Mouse (Mus musculus): Measurements from ENCODE around the gene Pcif1. TPM values are rescaled to one million over a fixed set of nuclear protein-coding genes. Genes with fewer than 3 reads are reported as not detected.
"Not testable (repeated sequence)": the region's sequence is repeated elsewhere in the genome, so short reads cannot be mapped to it uniquely, and the experiment has no call there.

The Pcif1 gene
- polyA plus RNA-seq, 1 experiment from 2014 or later, result 53.4 TPM

DNA sequence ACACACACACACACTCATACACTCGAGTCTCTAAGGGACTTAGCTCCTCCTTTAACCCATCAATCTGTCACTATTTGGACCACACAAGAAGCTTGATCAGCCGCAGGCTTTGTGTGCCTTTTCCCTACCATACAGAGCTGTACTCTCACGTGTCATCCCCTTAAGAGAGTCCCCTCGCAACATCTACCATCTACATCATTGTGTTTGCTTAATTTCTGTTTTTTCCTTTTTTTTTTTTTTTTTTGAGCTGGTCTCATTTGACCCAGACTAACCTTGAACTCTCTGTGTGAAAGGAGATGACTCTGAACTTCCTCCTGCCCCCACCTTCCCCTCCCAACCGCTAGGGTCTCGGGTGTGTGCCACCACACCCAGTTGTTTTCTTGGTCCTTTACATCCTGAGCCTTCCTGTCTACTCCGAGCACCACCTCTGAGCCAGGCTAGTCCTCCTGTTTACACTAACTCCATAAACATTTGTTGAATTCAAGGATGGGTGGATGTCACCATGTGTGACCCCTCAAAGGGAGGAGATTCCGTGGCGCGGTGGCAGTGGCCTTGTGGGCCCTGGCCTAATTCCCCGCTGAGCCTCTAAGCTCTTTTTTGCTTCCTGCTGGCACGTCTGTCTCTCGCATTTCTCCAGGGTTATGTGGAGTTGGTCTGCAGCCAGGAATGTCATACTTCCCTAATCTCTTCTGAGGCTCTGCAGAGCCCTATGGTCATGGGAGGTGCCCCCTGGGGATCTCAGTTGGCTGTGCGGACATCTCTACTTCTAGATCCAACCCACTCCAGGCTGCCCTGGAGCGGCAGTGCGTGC, 12.2 kb upstream of the Pcif1 start:
- no peaks in the 10 kb centered on the region for H3K27me3 ChIP-seq
- 16% methylated on average over 16 of the region's 16 CpGs for WGBS
- peak; percentile 94 for ATAC-seq (replicated peaks; ENCODE audit: insufficient number of reproducible peaks, insufficient read depth, low FRiP score, low read depth)
- peak overlapping the region; percentile 14 for H3K4me2 ChIP-seq
- H3K9ac ChIP-seq, result 0 out of 2 replicates have a peak overlapping the region, but pooled peaks have one; percentile 25
- no peak overlapping the region for H3K4me3 ChIP-seq
- H3K4me1 ChIP-seq (replicated peaks), result peaks cover 22% of the 10 kb centered on the region
- H3K9me3 ChIP-seq (replicated peaks), result no peaks in the 10 kb centered on the region
- no peaks in the 10 kb centered on the region for H3K36me3 ChIP-seq
- peak overlapping the region; percentile 95 for H3K27ac ChIP-seq

DNA sequence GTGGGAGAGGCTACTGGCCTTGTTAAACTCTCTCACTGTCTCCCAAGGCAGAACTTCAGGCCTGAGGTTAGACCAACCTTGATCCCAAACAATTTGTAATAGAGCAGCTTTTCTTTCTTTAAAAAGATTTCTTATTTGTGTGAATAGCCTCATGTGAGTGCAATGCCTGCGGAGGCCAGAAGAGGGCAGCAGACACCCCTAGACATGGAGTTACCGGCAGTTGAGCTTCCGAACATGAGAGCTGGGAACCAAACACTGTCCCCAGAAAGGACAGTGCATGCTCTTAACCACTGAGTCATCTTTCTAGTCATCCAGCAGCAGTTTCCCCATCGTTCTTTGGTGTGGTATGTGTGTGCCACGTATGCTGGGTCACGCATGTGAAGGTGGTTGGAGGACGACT, 11.5 kb upstream of the Pcif1 start:
- no peak overlapping the region for H3K4me2 ChIP-seq

DNA sequence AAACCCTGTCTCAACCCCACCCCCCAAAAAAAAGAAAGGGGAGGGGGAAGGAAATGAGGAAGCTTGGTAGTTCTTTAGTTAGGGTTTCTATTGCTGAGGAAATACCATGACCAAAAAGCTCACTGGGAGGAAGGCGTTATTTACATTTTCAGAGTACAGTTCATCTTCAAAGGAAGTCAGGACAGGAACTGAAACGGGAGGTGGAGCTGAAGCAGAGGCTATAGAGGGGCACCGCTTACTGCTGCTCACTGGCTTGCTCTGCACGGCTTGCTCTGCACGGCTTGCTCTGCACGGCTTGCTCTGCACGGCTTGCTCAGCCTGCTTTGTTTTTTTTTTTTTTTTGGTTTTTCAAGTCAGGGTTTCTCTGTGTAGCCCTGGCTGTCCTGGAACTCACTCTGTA, 10.6 kb upstream of the Pcif1 start:
- H3K4me2 ChIP-seq, result no peak overlapping the region
- WGBS, result 71% methylated on average over 7 of the region's 7 CpGs
- H3K27ac ChIP-seq, result 0 out of 2 replicates have a peak overlapping the region, but pooled peaks have one; percentile 95

More for the DNA sequence above, 11.5 kb upstream of the Pcif1 start:
- H3K4me3 ChIP-seq, result no peak overlapping the region
- no peak for ATAC-seq (replicated peaks; ENCODE audit: insufficient number of reproducible peaks, insufficient read depth, low FRiP score, low read depth)
- H3K36me3 ChIP-seq, result no peaks in the 10 kb centered on the region
- H3K27me3 ChIP-seq, result no peaks in the 10 kb centered on the region
- peaks cover 16% of the 10 kb centered on the region for H3K4me1 ChIP-seq (replicated peaks)
- H3K9me3 ChIP-seq (replicated peaks), result no peaks in the 10 kb centered on the region
- peak overlapping the region; percentile 95 for H3K27ac ChIP-seq
- WGBS, result 89% methylated on average over 7 of the region's 7 CpGs
- no peak overlapping the region for H3K9ac ChIP-seq

DNA sequence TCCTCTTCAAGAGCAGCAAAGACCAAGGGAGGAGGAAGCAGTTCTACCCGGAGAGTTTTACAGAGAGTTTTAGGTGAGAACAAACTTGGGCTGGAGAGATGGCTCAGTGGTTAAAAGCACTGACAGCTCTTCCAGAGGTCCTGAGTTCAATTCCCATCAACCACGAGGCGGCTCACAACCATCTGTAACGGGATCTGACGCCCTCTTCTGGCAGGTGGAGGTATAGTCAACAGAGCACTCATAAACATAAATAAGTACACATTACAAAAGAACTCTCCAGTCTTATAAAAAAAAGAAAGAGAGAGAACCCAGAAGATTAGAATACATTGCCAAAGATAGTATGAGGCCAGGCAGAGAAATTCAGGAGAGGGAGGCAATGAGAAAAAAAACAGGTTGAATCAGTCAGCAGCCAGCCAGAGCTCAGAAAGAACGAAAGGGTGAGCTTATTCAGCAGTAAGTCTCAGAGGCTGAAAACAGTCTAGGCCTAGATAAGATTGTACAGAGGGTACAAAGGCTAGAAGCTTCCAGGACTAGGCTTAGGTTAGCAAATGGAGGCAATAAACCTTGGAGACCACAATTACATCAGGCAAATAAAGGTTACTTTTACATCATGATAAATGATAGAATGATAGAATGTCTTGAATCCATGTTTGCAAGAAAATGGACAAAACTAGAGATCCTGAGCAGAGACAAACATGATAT, 7.4 kb upstream of the Pcif1 start:
- H3K4me2 ChIP-seq, result no peak overlapping the region
- no peak overlapping the region for H3K4me3 ChIP-seq
- no peaks in the 10 kb centered on the region for H3K36me3 ChIP-seq
- no peaks in the 10 kb centered on the region for H3K9me3 ChIP-seq (replicated peaks)
- 47% methylated on average over 6 of the region's 6 CpGs for WGBS
- H3K9ac ChIP-seq, result no peak overlapping the region
- H3K4me1 ChIP-seq (replicated peaks), result peaks cover 25% of the 10 kb centered on the region
- H3K27me3 ChIP-seq, result no peaks in the 10 kb centered on the region
- ATAC-seq (replicated peaks; ENCODE audit: insufficient number of reproducible peaks, insufficient read depth, low FRiP score, low read depth), result no peak
- H3K27ac ChIP-seq, result no peak overlapping the region

More for the DNA sequence above, 10.6 kb upstream of the Pcif1 start:
- Histone ChIP-seq H3K4me3 (no peak overlapping the region), H3K9me3 (replicated peaks) (no peaks in the 10 kb centered on the region), H3K36me3 (no peaks in the 10 kb centered on the region), H3K9ac (no peak overlapping the region), H3K27me3 (no peaks in the 10 kb centered on the region), H3K4me1 (replicated peaks) (peaks cover 15% of the 10 kb centered on the region)
- no peak for ATAC-seq (replicated peaks; ENCODE audit: insufficient number of reproducible peaks, insufficient read depth, low FRiP score, low read depth)

DNA sequence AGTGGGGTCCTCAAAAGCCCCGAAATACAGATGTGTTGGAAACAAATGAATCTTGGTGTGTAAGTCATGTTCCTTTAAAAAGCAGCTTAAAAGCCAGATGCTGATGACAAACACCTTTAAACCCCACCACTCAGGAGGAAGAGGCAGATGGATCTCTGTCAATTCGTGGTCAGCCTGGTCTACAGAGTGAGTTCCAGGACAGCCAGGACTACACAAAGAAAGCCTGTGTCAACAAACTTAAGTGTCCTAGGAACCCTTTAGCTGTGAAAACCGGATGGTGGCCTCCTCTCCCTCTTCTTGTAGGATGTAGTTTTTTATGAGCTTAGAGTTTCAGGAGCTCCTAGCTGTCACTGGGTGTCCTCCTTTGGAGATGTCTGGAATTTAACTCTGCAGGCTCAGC, 5.5 kb upstream of the Pcif1 start:
- H3K4me1 ChIP-seq (replicated peaks), result peaks cover 29% of the 10 kb centered on the region
- no peak overlapping the region for H3K4me2 ChIP-seq
- H3K4me3 ChIP-seq, result no peak overlapping the region
- ATAC-seq (replicated peaks; ENCODE audit: insufficient number of reproducible peaks, insufficient read depth, low FRiP score, low read depth), result no peak
- 51% methylated on average over 3 of the region's 3 CpGs for WGBS
- peak overlapping the region; percentile 87 for H3K27ac ChIP-seq
- H3K36me3 ChIP-seq, result 0 out of 2 replicates have a peak, but pooled peaks cover 3% of the 10 kb centered on the region
- no peaks in the 10 kb centered on the region for H3K27me3 ChIP-seq
- H3K9me3 ChIP-seq (replicated peaks), result no peaks in the 10 kb centered on the region
- no peak overlapping the region for H3K9ac ChIP-seq

DNA sequence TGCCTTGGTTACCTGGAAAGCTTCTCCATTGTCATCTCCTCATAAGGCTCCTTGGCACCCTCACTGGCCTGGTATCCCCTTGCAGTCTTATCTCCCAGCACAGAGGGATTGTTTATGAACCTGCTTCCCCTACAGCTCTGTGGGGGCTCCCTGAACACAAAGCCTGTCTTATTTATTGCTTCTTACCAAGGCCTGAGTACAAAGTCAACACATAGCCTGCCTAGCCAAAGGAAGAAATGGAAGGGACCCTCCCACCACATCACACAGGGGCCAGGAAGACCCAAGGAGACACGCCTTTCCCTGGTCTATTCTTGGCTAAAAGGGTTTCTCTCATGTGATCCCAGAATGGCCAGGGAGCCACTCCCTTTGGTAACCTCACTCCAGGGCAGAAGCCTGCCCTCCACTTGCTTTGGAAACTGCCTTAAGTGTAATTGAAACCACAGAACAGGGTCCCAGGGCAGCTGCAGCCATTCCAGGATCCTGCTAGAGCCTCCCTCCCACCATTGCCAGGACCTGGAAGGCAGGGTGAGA, 4.8 kb upstream of the Pcif1 start:
- peak; percentile 25; the same call in 1 of the 2 replicates for ATAC-seq (replicated peaks; ENCODE audit: insufficient number of reproducible peaks, insufficient read depth, low FRiP score, low read depth)
- Histone ChIP-seq H3K9ac (peak overlapping the region; percentile 28; the same call in 1 of the 2 replicates), H3K27ac (peak overlapping the region; percentile 87), H3K9me3 (replicated peaks) (no peaks in the 10 kb centered on the region), H3K36me3 (0 out of 2 replicates have a peak, but pooled peaks cover 3% of the 10 kb centered on the region), H3K4me3 (no peak overlapping the region), H3K4me2 (no peak overlapping the region), H3K4me1 (replicated peaks) (peaks cover 29% of the 10 kb centered on the region), H3K27me3 (no peaks in the 10 kb centered on the region)
- WGBS, result 9% methylated on average over 1 of the region's 1 CpGs

DNA sequence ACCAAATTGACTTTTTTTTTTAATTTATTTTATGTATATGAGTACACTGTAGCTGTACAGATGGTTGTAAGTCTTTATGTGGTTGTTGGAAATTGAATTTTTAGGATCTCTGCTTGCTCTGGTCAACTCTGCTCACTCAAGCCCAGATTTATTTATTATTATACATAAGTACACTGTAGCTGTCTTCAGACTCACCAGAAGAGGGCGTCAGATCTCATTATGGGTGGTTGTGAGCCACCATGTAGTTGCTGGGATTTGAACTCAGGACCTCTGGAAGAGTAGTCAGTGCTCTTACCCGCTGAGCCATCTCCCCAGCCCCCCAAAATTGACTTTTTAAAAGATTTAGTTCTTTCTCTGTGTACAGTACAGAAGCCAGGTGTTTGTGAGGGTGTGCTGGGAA, 3.5 kb upstream of the Pcif1 start:
- not testable (repeated sequence) for H3K27ac ChIP-seq; H3K4me2 ChIP-seq; ATAC-seq (replicated peaks; ENCODE audit: insufficient number of reproducible peaks, insufficient read depth, low FRiP score, low read depth); H3K36me3 ChIP-seq; H3K9ac ChIP-seq; H3K27me3 ChIP-seq; H3K9me3 ChIP-seq (replicated peaks); H3K4me3 ChIP-seq
- WGBS, result 42% methylated on average over 2 of the region's 2 CpGs
- peaks cover 35% of the 10 kb centered on the region for H3K4me1 ChIP-seq (replicated peaks)

DNA sequence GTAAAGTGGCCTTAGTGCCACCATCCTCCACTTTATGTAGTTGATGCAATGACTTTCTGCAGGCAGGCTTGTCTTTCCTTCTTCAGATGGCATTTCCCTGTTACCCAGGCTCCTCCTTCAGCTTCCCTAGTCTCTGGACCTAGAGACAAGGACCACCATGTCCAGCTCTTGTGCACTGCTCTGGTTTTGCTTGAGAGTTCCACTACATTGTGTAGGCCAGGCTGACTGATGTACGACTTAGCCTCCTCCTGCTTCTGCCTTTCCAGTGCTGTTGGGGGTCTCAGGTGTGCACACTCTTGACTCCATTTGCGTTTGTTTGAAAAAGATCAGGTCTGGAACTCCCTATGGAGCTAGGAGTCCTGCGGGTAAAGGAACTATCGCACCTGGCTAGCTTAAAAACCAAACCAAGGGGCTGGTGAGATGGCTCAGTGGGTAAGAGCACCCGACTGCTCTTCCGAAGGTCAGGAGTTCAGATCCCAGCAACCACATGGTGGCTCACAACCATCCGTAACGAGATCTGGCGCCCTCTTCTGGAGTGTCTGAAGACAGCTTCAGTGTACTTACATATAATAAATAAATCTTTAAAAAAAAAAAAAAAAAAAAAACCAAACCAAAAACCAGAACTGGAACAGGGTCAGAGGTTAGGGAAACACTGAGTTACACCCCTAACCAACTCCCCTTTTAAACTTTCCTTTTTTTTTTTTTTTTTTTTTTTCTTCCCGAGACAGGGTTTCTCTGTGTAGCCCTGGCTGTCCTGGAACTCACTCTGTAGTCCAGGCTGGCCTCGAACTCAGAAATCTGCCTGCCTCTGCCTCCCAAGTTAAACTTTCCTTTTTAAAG, 1.5 kb upstream of the Pcif1 start:
- not testable (repeated sequence) for H3K36me3 ChIP-seq; ATAC-seq (replicated peaks; ENCODE audit: insufficient number of reproducible peaks, insufficient read depth, low FRiP score, low read depth); H3K27me3 ChIP-seq; H3K9ac ChIP-seq; H3K9me3 ChIP-seq (replicated peaks)
- Histone ChIP-seq H3K4me3 (peak overlapping the region; percentile 96), H3K4me2 (peak overlapping the region; percentile 81), H3K4me1 (replicated peaks) (peaks cover 40% of the 10 kb centered on the region), H3K27ac (peak overlapping the region; percentile 100)
- WGBS, result 71% methylated on average over 11 of the region's 11 CpGs

DNA sequence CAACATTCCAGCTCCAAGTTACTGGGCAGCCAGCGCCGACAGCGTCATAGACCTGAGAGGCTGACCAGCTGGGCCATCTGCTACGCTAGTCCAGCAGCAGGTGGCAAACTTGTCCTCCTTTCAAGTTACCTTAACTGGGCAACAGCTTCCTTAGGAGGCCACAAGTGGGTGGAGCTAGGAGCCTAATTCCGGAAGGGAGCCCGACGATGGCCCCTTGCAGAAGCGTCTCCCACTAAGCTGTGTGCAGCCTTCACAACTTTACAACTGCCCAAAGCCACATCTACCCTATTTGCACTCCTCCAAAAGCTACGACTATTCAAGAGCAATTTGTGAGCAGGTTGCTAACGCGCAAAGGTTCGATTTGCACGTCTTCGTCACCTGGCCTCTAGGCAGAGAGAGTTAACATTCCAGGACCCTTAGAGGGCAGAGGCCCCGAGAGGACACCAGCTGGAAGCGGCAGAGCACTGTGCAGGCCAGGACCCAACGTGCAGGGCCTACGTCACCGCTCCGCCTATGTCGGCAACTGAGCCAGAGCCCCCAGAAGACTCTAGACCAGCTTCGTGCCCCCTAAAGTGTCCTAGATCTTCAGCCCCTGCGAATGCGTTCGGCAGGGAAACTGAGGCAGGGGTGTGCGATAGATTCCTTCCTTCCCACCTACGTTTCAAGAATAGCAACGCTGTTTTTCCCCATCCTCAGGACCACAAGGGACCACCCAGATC, 436 bp upstream of the Pcif1 start:
- WGBS, result 1% methylated on average over 28 of the region's 28 CpGs
- ATAC-seq (replicated peaks; ENCODE audit: insufficient number of reproducible peaks, insufficient read depth, low FRiP score, low read depth), result peak; percentile 59
- Histone ChIP-seq H3K27me3 (no peaks in the 10 kb centered on the region), H3K36me3 (peaks cover 7% of the 10 kb centered on the region; the same call in 1 of the 2 replicates), H3K4me1 (replicated peaks) (peaks cover 40% of the 10 kb centered on the region), H3K4me2 (peak overlapping the region; percentile 81), H3K4me3 (peak overlapping the region; percentile 96), H3K27ac (peak overlapping the region; percentile 100), H3K9ac (peak overlapping the region; percentile 100), H3K9me3 (replicated peaks) (no peaks in the 10 kb centered on the region)

DNA sequence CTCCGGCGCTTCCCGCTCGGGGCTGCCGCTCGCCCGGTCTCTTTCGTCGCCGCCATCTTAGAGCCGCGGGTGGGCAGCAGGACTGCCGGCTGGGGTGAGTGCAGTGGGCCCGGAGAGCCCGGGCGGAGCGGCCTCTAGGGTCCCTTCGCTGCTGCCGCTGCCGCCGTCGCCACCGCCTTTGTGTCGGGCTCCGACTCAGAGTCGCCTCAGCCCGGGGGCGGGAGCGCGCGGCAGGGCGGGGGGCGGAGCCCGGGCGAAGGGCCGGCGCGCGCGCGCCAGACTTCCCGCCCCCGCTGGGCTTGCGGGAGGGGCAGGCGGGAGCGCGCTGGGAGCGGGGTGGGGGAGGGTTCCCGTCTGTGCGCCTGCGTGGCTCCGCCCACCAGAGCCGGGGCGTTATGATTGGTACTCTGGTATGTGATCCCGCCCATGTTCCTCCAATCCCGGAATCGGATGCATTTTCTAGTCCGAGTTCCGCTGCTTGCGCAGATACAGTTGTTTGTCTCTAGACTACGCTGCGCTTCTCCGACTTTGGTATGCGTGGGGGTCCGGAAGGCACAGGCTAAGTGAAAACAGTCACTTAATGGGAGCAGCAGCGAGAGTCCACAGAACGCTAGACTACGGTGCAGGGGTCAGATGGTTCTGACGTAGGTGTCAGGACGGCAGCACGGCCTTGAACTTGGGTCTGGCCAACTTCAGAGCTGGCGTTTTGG, 619 bp downstream of the Pcif1 start:
- peak; percentile 87 for ATAC-seq (replicated peaks; ENCODE audit: insufficient number of reproducible peaks, insufficient read depth, low FRiP score, low read depth)
- peak overlapping the region; percentile 96 for H3K4me3 ChIP-seq

More for the DNA sequence above, 619 bp downstream of the Pcif1 start:
- Histone ChIP-seq H3K9me3 (replicated peaks) (no peaks in the 10 kb centered on the region), H3K27me3 (no peaks in the 10 kb centered on the region), H3K36me3 (peaks cover 12% of the 10 kb centered on the region), H3K27ac (peak overlapping the region; percentile 100), H3K9ac (peak overlapping the region; percentile 100), H3K4me1 (replicated peaks) (peaks cover 30% of the 10 kb centered on the region), H3K4me2 (peak overlapping the region; percentile 81)
- under 1% methylated on average over 64 of the region's 72 CpGs for WGBS

Measured in heart, embryonic 15.5 days (tissue).